Mouse (Mus musculus) kidney, adult 2 months (tissue): ENCODE measurements around the gene Col6a4.

Source experiments
- CTCF ChIP-seq: fragments of 200-500 bp; conservative IDR thresholded peaks from 2 replicates; pipeline ENCODE4 v1.5.1; 2011; ENCODE audit warnings: low read depth, mild to moderate bottlenecking, control low read depth, low read length, moderate library complexity, mixed read lengths; ENCODE audit not compliant: insufficient read depth, insufficient read length
- POLR2A ChIP-seq: fragments of 200-500 bp; IDR thresholded peaks from one replicate; pipeline ENCODE4 v1.6.1; 2011; ENCODE audit warnings: low read depth, low read length, control low read depth

- TF ChIP-seq POLR2A = no peak
- no peak for TF ChIP-seq CTCF
These were observed 52.6 kb downstream of the Col6a4 start for GRCm38 (mm10) chr9:106043921-106044503.
